Mouse (Mus musculus) myocyte (in vitro differentiated cells): ENCODE results near the gene Sec24d.
"Not testable (repeated sequence)": the region's sequence is repeated elsewhere in the genome, so short reads cannot be mapped to it uniquely, and the experiment has no call there.

Source experiments
- E2F4 ChIP-seq: IDR thresholded peaks from one replicate; pipeline ENCODE4 v1.6.1; 2011; ENCODE audit warnings: mild to moderate bottlenecking, control low read depth, moderate library complexity; ENCODE audit not compliant: insufficient read depth
- MYOD1 ChIP-seq, 3 experiments: IDR thresholded peaks; one replicate each; pipeline ENCODE4 v1.6.1; 2011; ENCODE audit warnings: control low read depth in 2 of 3, low read depth in 2 of 3, mild to moderate bottlenecking in 2 of 3, moderate library complexity in 1 of 3; ENCODE audit not compliant: insufficient read length in 2 of 3, control insufficient read depth in 1 of 3
- POLR2A ChIP-seq: IDR thresholded peaks from one replicate; pipeline ENCODE4 v1.6.1; 2011; ENCODE audit warnings: low read depth, mild to moderate bottlenecking, control low read depth, moderate library complexity; ENCODE audit not compliant: insufficient read length
- POLR2AphosphoS2 ChIP-seq: IDR thresholded peaks from one replicate; pipeline ENCODE4 v1.6.1; 2011; ENCODE audit warnings: low read depth, control low read depth; ENCODE audit not compliant: insufficient read length
- REST ChIP-seq: IDR thresholded peaks from one replicate; pipeline ENCODE4 v1.6.1; 2011; ENCODE audit warnings: mild to moderate bottlenecking, control low read depth, moderate library complexity; ENCODE audit not compliant: insufficient read depth, insufficient read length
- SRF ChIP-seq: IDR thresholded peaks from one replicate; pipeline ENCODE4 v1.6.1; 2011; ENCODE audit warnings: low read depth; ENCODE audit not compliant: control insufficient read depth, insufficient read length
- TCF12 ChIP-seq: IDR thresholded peaks from one replicate; pipeline ENCODE4 v1.6.1; 2011; ENCODE audit warnings: mild to moderate bottlenecking, control low read depth; ENCODE audit not compliant: poor library complexity, insufficient read depth, severe bottlenecking
- TCF3 ChIP-seq: IDR thresholded peaks from one replicate; pipeline ENCODE4 v1.6.1; 2011; ENCODE audit warnings: low read depth, control low read depth; ENCODE audit not compliant: insufficient read length

- not testable (repeated sequence) for TF ChIP-seq REST; MYOD1 (IDR thresholded peaks at IDR 0.05; ENCODE audit: control insufficient read depth in 1 of 3, insufficient read length in 2 of 3, low read depth in 2 of 3); TCF3; TCF12; E2F4; SRF; POLR2A; POLR2AphosphoS2
These were observed 99.6 kb downstream of the Sec24d start for GRCm38 (mm10) chr3:123366820-123367219.
